ENCODE assay signal across 14 mouse cellular contexts in the genomic region with DNA sequence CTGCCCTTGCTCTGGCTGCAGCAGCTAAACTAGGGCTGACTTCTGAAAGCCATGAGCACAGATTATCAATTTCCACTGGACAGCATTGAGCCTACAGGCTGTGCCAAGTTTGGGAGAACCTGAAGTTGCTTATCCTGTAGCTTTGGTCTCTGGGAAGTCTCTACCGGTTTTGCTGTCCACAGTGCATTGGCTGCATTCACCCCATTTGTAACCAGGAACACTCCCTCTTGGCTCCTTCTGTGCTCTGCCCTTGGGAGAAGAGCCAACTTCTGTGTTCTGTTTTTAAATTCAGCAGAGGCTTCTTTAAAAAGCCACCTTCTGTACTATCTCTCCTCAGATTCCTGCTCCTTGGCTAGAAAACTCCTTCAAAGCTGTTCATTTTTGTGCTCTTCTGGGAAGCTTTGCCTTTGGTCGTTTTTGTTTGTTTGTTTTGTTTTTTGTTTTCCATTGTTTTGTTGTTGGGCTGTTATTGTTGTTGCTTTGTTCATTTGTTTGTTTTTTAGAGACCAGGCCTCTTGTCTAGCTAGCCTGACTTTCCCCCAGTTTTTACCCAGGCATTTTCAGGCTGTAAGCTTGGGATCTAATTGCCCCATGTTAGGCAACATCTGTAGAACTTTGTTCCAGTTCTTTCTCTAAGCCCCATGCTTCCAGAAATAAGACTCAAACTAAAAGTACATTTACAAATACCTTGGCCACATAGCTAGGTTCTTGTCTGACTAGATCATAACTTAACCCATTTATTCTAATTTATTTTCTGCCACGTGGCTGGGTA.
DNase-seq lines count a peak whose midpoint lies in the region; ATAC-seq and TF ChIP-seq lines count a peak whose summit lies in the region.
"Had no signal": no experiment of that assay in that cellular context is flagged by ENCODE, and none has a peak within 500 bp of the region (broad histone marks: within the 10 kb centered on the region; RNA-seq: fewer than 3 reads in every experiment).

No protein-coding gene starts in this region.

- no peaks in the 10 kb centered on the region; the same call in 1 of the 2 replicates for H3K4me1 ChIP-seq in liver, adult 2 months (ENCODE audit: control insufficient read depth, insufficient read depth, low read length)
- no peaks in the 10 kb centered on the region for H3K4me1 ChIP-seq in liver, embryonic 11.5 days (replicated peaks; ENCODE audit: control insufficient read depth, insufficient read depth, low read length)
- H3K4me1 ChIP-seq in midbrain, embryonic 15.5 days, result no peaks in the 10 kb centered on the region
- H3K4me1 ChIP-seq: heart, embryonic 15.5 days had no signal

- TF ChIP-seq CTCF in liver, adult 2 months (IDR thresholded peaks at IDR 0.05; ENCODE audit: low read depth, low read length), result no peak

- no peaks in the 10 kb centered on the region for H3K36me3 ChIP-seq in liver, adult 2 months (ENCODE audit: control insufficient read depth, insufficient read depth, low read length)
- no peaks in the 10 kb centered on the region for H3K36me3 ChIP-seq in liver, embryonic 11.5 days (ENCODE audit: control insufficient read depth, insufficient read depth, low read length)
- no peaks in the 10 kb centered on the region for H3K36me3 ChIP-seq in midbrain, embryonic 15.5 days (replicated peaks)
- H3K36me3 ChIP-seq: heart, embryonic 15.5 days had no signal

- H3K27ac ChIP-seq in liver, adult 2 months (replicated peaks; ENCODE audit: insufficient read depth, low read depth, low read length), result no peak overlapping the region; the same call in 1 of the 2 replicates
- H3K27ac ChIP-seq in liver, embryonic 11.5 days (ENCODE audit: low read depth, low read length), result no peak overlapping the region
- H3K27ac ChIP-seq in midbrain, embryonic 15.5 days, result no peak overlapping the region
- H3K27ac ChIP-seq: heart, embryonic 15.5 days had no signal

- no peak for ATAC-seq in liver, embryonic 11.5 days (replicated peaks; ENCODE audit: low FRiP score)
- no peak for ATAC-seq in midbrain, embryonic 15.5 days (replicated peaks)
- no peak for ATAC-seq in inflammation-experienced regulatory T-cells, adult 6 months
- ATAC-seq: forebrain, embryonic 16.5 days; Patski had no signal

- H3K9me3 ChIP-seq in liver, embryonic 11.5 days (ENCODE audit: control insufficient read depth, low read length), result no peaks in the 10 kb centered on the region
- no peaks in the 10 kb centered on the region for H3K9me3 ChIP-seq in midbrain, embryonic 15.5 days
- H3K9me3 ChIP-seq: heart, embryonic 15.5 days had no signal

- no peaks in the 10 kb centered on the region for H3K79me2 ChIP-seq in liver, adult 2 months (ENCODE audit: control insufficient read depth, insufficient read depth, low read length)

- H3K9ac ChIP-seq in liver, adult 2 months (ENCODE audit: low read depth, low read length), result no peak overlapping the region
- H3K9ac ChIP-seq in liver, embryonic 11.5 days (ENCODE audit: low read depth, low read length), result no peak overlapping the region
- H3K9ac ChIP-seq in midbrain, embryonic 15.5 days, result no peak overlapping the region
- H3K9ac ChIP-seq: heart, embryonic 15.5 days had no signal

- no peak overlapping the region for H3K4me3 ChIP-seq in liver, adult 2 months (ENCODE audit: insufficient read depth, low read depth, low read length)
- no peak overlapping the region for H3K4me3 ChIP-seq in liver, embryonic 11.5 days (ENCODE audit: low read depth, low read length)
- H3K4me3 ChIP-seq in midbrain, embryonic 15.5 days, result no peak overlapping the region
- H3K4me3 ChIP-seq: heart, embryonic 15.5 days had no signal

- no peaks in the 10 kb centered on the region for H3K27me3 ChIP-seq in liver, adult 2 months (ENCODE audit: control insufficient read depth, insufficient read depth, low read length)
- H3K27me3 ChIP-seq in liver, embryonic 11.5 days (replicated peaks; ENCODE audit: control insufficient read depth, insufficient read depth, low read length), result no peaks in the 10 kb centered on the region
- no peaks in the 10 kb centered on the region for H3K27me3 ChIP-seq in midbrain, embryonic 15.5 days (replicated peaks)
- H3K27me3 ChIP-seq: heart, embryonic 15.5 days had no signal

- H3K4me2 ChIP-seq in liver, embryonic 11.5 days, result no peak overlapping the region
- no peak overlapping the region for H3K4me2 ChIP-seq in midbrain, embryonic 15.5 days
- H3K4me2 ChIP-seq: heart, embryonic 15.5 days had no signal

- peak; percentile 1 for DNase-seq in cerebellum, adult 11-12 months
- DNase-seq in cerebellum, adult 8-10 months, result no peak
- DNase-seq in liver, adult 2 months (ENCODE audit: extremely low read depth, low read depth, low spot score), result peak; percentile 91
- DNase-seq in liver, embryonic 11.5 days (ENCODE audit: low spot score), result no peak
- DNase-seq in adrenal gland, postnatal 36 days, result peak; percentile 35 to 45
- DNase-seq in ovary, postnatal 14 days (ENCODE audit: low spot score), result peak; percentile 5
- DNase-seq: B cell, adult 2 months; embryo, embryonic 11 days; kidney, adult 11 months had no signal

- TF ChIP-seq POLR2A in liver, adult 2 months (IDR thresholded peaks at IDR 0.05; ENCODE audit: extremely low read depth, insufficient read depth, low read length), result no peak

- 39% methylated on average over 3 of the region's 3 CpGs for WGBS in liver, adult 2 months
- 65% methylated on average over 3 of the region's 3 CpGs for WGBS in liver, embryonic 11.5 days
- WGBS in midbrain, embryonic 15.5 days, result 60% methylated on average over 3 of the region's 3 CpGs

Comparison
In these comparisons a context has a peak if more than half of its experiments do, and no peak if none do; other contexts are left out.
1. DNase-seq: peak in cerebellum, adult 11-12 months (single experiment), liver, adult 2 months (single experiment), adrenal gland, postnatal 36 days (2 of 2) and ovary, postnatal 14 days (single experiment); none in cerebellum, adult 8-10 months (single experiment) and liver, embryonic 11.5 days (single experiment).